Mouse (Mus musculus): Measurements from ENCODE around the gene Slc35f3. TPM values are rescaled to one million over a fixed set of nuclear protein-coding genes. Genes with fewer than 3 reads are reported as not detected.

Slc35f3 gene
- polyA plus RNA-seq, 1 experiment, result 0.08 TPM

- H3K27me3 ChIP-seq (ENCODE audit: control insufficient read depth, insufficient read depth, low read length), result no peaks in the 10 kb centered on the region
- H3K27ac ChIP-seq (ENCODE audit: control insufficient read depth, insufficient read depth, low read length), result no peak overlapping the region
- no peaks in the 10 kb centered on the region for H3K4me1 ChIP-seq (replicated peaks; ENCODE audit: control insufficient read depth, insufficient read depth, low read length)
- peaks cover 40% of the 10 kb centered on the region for H3K36me3 ChIP-seq (ENCODE audit: control insufficient read depth, insufficient read depth, low read length)
- DNase-seq, result no peak
- TF ChIP-seq POLR2A (IDR thresholded peaks at IDR 0.05; ENCODE audit: control insufficient read depth, extremely low read depth, insufficient read depth, low read length, poor library complexity), result no peak
- TF ChIP-seq CTCF (IDR thresholded peaks at IDR 0.05; ENCODE audit: borderline replicate concordance, control insufficient read depth, extremely low read depth, insufficient read depth, low read length, poor library complexity), result no peak
- H3K4me3 ChIP-seq (ENCODE audit: control insufficient read depth, insufficient read depth, low read length), result no peak overlapping the region
- 99% methylated on average over 5 of the region's 5 CpGs for WGBS
These were observed 131.3 kb downstream of the Slc35f3 start for GRCm38 (mm10) chr8:126429635-126430034.

GRCm38 (mm10) chr8:126433827-126434226 is 135.5 kb downstream of the Slc35f3 start:
- H3K36me3 ChIP-seq (ENCODE audit: control insufficient read depth, insufficient read depth, low read length), result peaks cover 18% of the 10 kb centered on the region
- TF ChIP-seq POLR2A (IDR thresholded peaks at IDR 0.05; ENCODE audit: control insufficient read depth, extremely low read depth, insufficient read depth, low read length, poor library complexity), result no peak
- TF ChIP-seq CTCF (IDR thresholded peaks at IDR 0.05; ENCODE audit: borderline replicate concordance, control insufficient read depth, extremely low read depth, insufficient read depth, low read length, poor library complexity), result no peak
- DNase-seq, result no peak
- no peaks in the 10 kb centered on the region for H3K4me1 ChIP-seq (replicated peaks; ENCODE audit: control insufficient read depth, insufficient read depth, low read length)
- H3K27ac ChIP-seq (ENCODE audit: control insufficient read depth, insufficient read depth, low read length), result no peak overlapping the region
- no peaks in the 10 kb centered on the region for H3K27me3 ChIP-seq (ENCODE audit: control insufficient read depth, insufficient read depth, low read length)
- no peak overlapping the region for H3K4me3 ChIP-seq (ENCODE audit: control insufficient read depth, insufficient read depth, low read length)
- 94% methylated on average over 7 of the region's 7 CpGs for whole genome bisulfite sequencing

- TF ChIP-seq POLR2A (IDR thresholded peaks at IDR 0.05; ENCODE audit: control insufficient read depth, extremely low read depth, insufficient read depth, low read length, poor library complexity) (no peak), CTCF (IDR thresholded peaks at IDR 0.05; ENCODE audit: borderline replicate concordance, control insufficient read depth, extremely low read depth, insufficient read depth, low read length, poor library complexity) (no peak)
- Histone ChIP-seq H3K4me3 (ENCODE audit: control insufficient read depth, insufficient read depth, low read length) (no peak overlapping the region), H3K27ac (ENCODE audit: control insufficient read depth, insufficient read depth, low read length) (no peak overlapping the region), H3K36me3 (ENCODE audit: control insufficient read depth, insufficient read depth, low read length) (peaks cover 12% of the 10 kb centered on the region), H3K4me1 (replicated peaks; ENCODE audit: control insufficient read depth, insufficient read depth, low read length) (no peaks in the 10 kb centered on the region), H3K27me3 (ENCODE audit: control insufficient read depth, insufficient read depth, low read length) (no peaks in the 10 kb centered on the region)
- no peak for DNase-seq
- WGBS, result 77% methylated on average over 2 of the region's 2 CpGs
These were observed 140.6 kb downstream of the Slc35f3 start for GRCm38 (mm10) chr8:126438937-126439336.

Other genes starting within 250 kb of the Slc35f3 start
- 58.0 and 68.9 TPM in 2 replicates for gene Coa6, start 124.0 kb downstream of the Slc35f3 start, polyA plus RNA-seq (2012; rRNA removed)
- 10.4 and 12.9 TPM in 2 replicates for gene Tarbp1, start 176.5 kb downstream of the Slc35f3 start, polyA plus RNA-seq (2012; rRNA removed)